Mouse (Mus musculus): ENCODE measurements at regions not wholly inside any gene's neighbourhood (a gene's known extent, or its start where the extent isn't known, plus 50 kb on each side); places are given as distances from the start of the nearest gene placed in this dataset.
"Not testable (repeated sequence)": the region's sequence is repeated elsewhere in the genome, so short reads cannot be mapped to it uniquely, and the experiment has no call there.

DNA sequence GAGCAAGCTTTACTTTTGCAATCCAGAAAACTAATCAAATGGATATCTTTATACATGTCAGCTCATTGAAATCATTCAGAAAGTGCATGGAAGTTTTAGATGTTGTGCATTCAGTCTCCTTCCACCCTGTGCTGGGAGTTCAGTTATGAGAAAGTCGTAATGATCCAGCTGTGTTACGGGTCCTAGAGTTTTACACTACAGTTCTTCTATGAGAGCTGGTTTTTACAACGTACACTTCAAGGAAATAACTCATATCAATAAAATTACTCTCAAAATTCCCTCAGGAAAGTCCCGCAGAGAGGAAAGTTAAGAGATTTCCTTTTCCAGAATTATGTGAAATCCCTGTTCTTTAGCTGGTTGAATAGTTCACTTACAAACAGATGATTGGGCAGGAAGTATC is 418.1 kb upstream of the Slc10a2 start:
- no peaks in the 10 kb centered on the region for H3K4me1 ChIP-seq
- no peak overlapping the region for H3K4me3 ChIP-seq
- H3K36me3 ChIP-seq = no peaks in the 10 kb centered on the region
- no peaks in the 10 kb centered on the region for H3K9me3 ChIP-seq
- H3K4me2 ChIP-seq (replicated peaks) = no peak overlapping the region
- no peak overlapping the region for H3K9ac ChIP-seq
- H3K27me3 ChIP-seq (replicated peaks) = no peaks in the 10 kb centered on the region
- ATAC-seq (ENCODE audit: low FRiP score, low read depth) = no peak
- no peak overlapping the region for H3K27ac ChIP-seq
- WGBS = 75% methylated on average over 4 of the region's 4 CpGs

DNA sequence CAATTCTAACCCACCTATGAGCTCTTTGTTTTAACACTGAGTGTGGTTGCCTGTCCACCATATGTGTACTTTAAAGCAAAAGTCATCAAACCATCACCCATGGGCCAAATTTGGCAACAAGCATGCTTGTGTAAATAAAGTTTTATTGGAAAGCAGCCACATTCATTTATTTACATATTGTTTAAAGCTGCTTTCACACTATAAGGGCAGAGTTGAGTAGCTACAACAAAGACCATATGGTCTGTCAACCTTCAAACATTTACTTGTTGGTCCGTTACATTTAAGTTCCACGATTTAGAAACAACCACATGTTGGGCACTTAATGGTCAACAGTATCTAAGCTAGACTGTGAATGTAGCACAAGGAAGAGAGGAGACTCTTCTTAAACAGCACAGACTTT is 390.7 kb upstream of the Slc10a2 start:
- H3K4me1 ChIP-seq = no peaks in the 10 kb centered on the region
- no peak for ATAC-seq (ENCODE audit: low FRiP score, low read depth)
- H3K9me3 ChIP-seq = no peaks in the 10 kb centered on the region
- no peak overlapping the region for H3K9ac ChIP-seq
- no peaks in the 10 kb centered on the region for H3K27me3 ChIP-seq (replicated peaks)
- no peak overlapping the region for H3K27ac ChIP-seq
- WGBS = 71% methylated on average over 2 of the region's 2 CpGs
- H3K4me2 ChIP-seq (replicated peaks) = no peak overlapping the region
- no peak overlapping the region for H3K4me3 ChIP-seq
- no peaks in the 10 kb centered on the region for H3K36me3 ChIP-seq

DNA sequence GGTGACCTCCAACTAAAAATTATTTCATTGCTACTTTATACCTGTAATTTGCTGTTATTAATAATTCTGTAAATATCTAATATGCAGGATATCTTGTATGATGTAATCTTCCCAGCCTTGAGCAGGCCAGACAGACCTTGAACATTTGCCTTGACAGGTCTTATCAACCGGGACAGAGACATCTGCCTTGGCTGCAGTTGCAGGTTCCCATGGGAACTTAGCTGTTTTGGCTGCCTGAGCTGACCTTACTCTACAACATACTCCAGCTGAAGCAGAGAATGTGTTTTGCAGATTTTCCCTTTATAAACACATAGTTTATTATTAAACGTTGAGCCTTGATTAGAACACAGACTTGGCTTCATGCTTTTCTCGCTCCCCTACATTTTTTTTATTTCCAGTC is 385.3 kb upstream of the Slc10a2 start:
- Histone ChIP-seq H3K36me3 (no peaks in the 10 kb centered on the region), H3K9ac (no peak overlapping the region), H3K9me3 (no peaks in the 10 kb centered on the region), H3K4me3 (no peak overlapping the region), H3K4me2 (replicated peaks) (no peak overlapping the region), H3K27me3 (replicated peaks) (no peaks in the 10 kb centered on the region), H3K4me1 (no peaks in the 10 kb centered on the region), H3K27ac (no peak overlapping the region)
- no peak for ATAC-seq (ENCODE audit: low FRiP score, low read depth)
- WGBS = 85% methylated on average over 3 of the region's 3 CpGs

DNA sequence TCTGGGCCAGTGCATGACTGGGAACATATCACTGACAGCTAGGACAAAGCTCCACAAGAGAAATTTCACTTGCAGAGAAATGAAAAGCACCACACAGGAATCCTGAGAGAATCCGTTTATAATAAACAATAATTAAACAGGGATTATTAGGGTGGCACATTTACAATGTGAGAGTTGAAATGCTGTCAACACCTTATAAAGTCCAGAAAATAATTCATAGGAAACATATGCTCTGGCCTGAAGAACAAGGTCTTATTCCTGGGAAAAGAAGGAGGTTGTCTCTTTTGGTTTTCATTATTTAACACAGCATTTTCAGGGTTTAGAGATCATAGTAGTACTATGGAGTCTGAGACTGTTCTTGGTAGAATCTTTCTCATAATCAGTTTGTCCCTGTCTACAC is 377.8 kb upstream of the Slc10a2 start:
- H3K4me1 ChIP-seq = no peaks in the 10 kb centered on the region
- WGBS = 75% methylated on average over 1 of the region's 1 CpGs
- no peak overlapping the region for H3K4me3 ChIP-seq
- ATAC-seq (ENCODE audit: low FRiP score, low read depth) = no peak
- no peak overlapping the region for H3K27ac ChIP-seq
- H3K9me3 ChIP-seq = no peaks in the 10 kb centered on the region
- H3K36me3 ChIP-seq = no peaks in the 10 kb centered on the region
- no peak overlapping the region for H3K9ac ChIP-seq
- H3K27me3 ChIP-seq (replicated peaks) = no peaks in the 10 kb centered on the region
- H3K4me2 ChIP-seq (replicated peaks) = no peak overlapping the region

DNA sequence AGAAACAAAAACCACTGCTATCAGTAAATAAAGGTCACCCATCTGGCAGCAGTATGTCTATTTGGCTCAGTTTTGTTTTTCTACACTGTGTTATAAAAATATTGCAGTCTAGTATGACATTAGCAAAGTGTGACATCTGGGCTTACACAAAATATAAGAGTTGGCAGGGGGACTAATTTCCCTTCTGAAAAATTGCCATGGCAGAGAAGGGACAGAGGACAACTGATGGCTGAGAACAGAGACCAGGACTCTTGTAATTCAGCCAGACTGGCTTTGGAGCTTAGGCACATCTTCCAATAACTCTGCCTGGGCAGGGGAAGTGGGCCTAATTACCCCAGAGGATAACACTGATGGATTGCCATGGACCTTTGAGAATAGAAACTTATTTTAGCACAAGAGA is 367.8 kb upstream of the Slc10a2 start:
- H3K9me3 ChIP-seq = no peaks in the 10 kb centered on the region
- H3K27me3 ChIP-seq (replicated peaks) = no peaks in the 10 kb centered on the region
- no peaks in the 10 kb centered on the region for H3K36me3 ChIP-seq
- H3K4me1 ChIP-seq = no peaks in the 10 kb centered on the region
- ATAC-seq (ENCODE audit: low FRiP score, low read depth) = no peak
- no peak overlapping the region for H3K9ac ChIP-seq
- no peak overlapping the region for H3K27ac ChIP-seq
- H3K4me3 ChIP-seq = no peak overlapping the region
- H3K4me2 ChIP-seq (replicated peaks) = no peak overlapping the region

DNA sequence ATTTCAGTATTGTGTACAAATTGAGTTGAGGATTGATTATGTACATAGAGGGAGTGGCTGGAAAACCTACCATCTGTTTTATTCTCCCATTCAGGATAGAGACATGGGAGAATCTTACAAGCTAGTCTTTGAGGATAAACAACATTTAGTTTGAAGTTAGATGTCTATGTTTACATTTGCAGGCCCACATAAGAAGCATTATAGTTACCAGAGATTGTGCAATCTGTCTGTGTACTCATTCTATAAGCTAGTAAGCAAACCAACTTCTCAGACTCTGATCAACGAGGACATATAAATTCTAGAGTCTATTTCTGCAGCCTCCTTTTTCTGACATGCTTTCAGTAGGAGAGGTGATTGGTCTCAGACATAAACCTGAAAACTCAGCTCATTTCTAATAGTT is 367.4 kb upstream of the Slc10a2 start:
- H3K4me2 ChIP-seq (replicated peaks) = no peak overlapping the region
- no peak for ATAC-seq (ENCODE audit: low FRiP score, low read depth)
- no peaks in the 10 kb centered on the region for H3K36me3 ChIP-seq
- no peaks in the 10 kb centered on the region for H3K27me3 ChIP-seq (replicated peaks)
- H3K4me1 ChIP-seq = no peaks in the 10 kb centered on the region
- no peak overlapping the region for H3K4me3 ChIP-seq
- H3K9ac ChIP-seq = no peak overlapping the region
- no peaks in the 10 kb centered on the region for H3K9me3 ChIP-seq
- no peak overlapping the region for H3K27ac ChIP-seq
- WGBS = 88% methylated on average over 1 of the region's 1 CpGs

DNA sequence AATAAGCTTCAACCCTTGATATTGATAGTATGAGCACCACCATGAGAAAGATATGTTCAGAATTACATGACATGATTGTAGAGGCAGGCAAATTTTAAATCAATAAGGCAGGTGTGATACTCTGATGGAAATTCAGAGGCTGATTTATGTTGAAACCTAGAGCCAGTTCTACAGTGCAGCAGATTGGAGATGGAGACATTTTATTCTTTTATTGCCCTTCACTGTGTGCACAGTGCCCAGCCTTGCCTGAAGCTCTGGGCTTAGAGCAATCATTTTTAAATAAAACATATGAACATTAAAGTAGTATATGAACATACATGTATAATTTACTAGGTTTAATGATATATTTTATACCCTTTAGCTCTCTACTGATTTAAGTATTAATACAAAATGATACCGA is 352.5 kb upstream of the Slc10a2 start:
- WGBS = 88% methylated on average over 1 of the region's 1 CpGs
- Histone ChIP-seq H3K4me3 (no peak overlapping the region), H3K4me1 (no peaks in the 10 kb centered on the region), H3K9me3 (no peaks in the 10 kb centered on the region), H3K4me2 (replicated peaks) (no peak overlapping the region), H3K9ac (no peak overlapping the region), H3K27me3 (replicated peaks) (no peaks in the 10 kb centered on the region), H3K27ac (no peak overlapping the region), H3K36me3 (no peaks in the 10 kb centered on the region)
- no peak for ATAC-seq (ENCODE audit: low FRiP score, low read depth)

DNA sequence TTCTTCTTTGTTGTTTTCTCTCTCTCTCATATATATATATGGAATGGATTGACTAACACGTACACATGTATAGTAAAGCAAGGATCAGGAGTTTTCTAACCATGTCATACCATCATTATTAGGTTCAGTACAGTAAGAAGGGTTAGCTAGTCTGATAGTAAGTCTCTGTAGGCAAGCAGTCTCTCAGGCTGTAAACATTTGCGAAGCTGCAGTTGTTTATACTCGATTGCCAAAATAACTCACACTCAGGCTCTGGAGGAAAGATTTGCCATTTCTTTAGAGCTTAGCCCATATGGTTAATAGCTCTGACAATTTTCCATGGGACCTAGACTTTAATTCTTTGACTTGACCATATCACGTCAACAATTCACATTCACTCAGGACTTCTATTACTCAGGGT is 348.3 kb upstream of the Slc10a2 start:
- WGBS = 93% methylated on average over 4 of the region's 4 CpGs
- no peak overlapping the region for H3K4me2 ChIP-seq (replicated peaks)
- H3K4me3 ChIP-seq = no peak overlapping the region
- no peaks in the 10 kb centered on the region for H3K36me3 ChIP-seq
- no peak overlapping the region for H3K27ac ChIP-seq
- no peaks in the 10 kb centered on the region for H3K9me3 ChIP-seq
- H3K9ac ChIP-seq = no peak overlapping the region
- no peaks in the 10 kb centered on the region for H3K27me3 ChIP-seq (replicated peaks)
- no peaks in the 10 kb centered on the region for H3K4me1 ChIP-seq
- ATAC-seq (ENCODE audit: low FRiP score, low read depth) = no peak

DNA sequence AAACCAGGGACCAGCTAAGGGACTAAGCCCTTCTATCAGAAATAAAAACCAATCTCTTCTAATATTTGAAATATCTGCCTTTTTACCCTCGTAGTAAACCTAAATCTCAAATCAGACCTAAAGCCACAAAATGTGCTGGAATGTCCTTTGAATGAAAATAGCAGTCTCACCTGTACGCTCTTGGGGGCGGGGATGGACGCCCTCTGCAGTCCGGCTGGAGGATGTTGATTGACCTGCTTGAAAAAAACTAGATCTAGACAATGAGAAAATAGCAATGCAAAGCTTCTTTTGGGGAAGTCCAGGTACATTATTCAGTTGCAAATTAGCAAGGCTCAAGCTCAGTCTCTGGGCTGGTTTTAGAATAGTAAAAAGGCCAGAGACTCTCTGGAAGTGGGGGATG is 337.1 kb upstream of the Slc10a2 start:
- H3K4me3 ChIP-seq; H3K9me3 ChIP-seq; H3K27me3 ChIP-seq (replicated peaks); ATAC-seq (ENCODE audit: low FRiP score, low read depth); H3K36me3 ChIP-seq; H3K27ac ChIP-seq; H3K4me2 ChIP-seq (replicated peaks); H3K4me1 ChIP-seq; H3K9ac ChIP-seq: not testable (repeated sequence)
- WGBS = 88% methylated on average over 5 of the region's 5 CpGs

DNA sequence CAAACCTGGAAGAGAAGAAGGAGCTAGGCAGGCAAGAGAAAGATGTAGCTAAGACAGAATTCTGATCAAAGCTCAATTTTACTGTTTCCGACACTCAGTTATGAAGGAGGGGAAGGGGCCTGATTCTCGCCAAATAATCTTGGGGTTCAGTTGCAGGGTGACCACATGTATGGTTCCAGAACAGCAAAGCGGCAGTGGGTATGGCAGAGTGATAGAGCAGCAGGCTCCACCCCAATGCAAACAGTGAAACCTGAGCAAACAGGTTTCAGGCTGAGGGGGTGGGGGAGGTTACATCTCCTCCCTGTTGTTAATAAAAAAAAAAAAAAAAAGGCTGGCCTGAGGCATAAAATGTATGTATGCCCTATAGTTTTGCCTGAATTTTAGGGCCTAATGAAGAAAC is 335.3 kb upstream of the Slc10a2 start:
- not testable (repeated sequence) for H3K27me3 ChIP-seq (replicated peaks); H3K36me3 ChIP-seq; H3K9ac ChIP-seq; H3K27ac ChIP-seq; H3K4me3 ChIP-seq; ATAC-seq (ENCODE audit: low FRiP score, low read depth); H3K9me3 ChIP-seq; H3K4me2 ChIP-seq (replicated peaks); H3K4me1 ChIP-seq
- 95% methylated on average over 3 of the region's 3 CpGs for WGBS

DNA sequence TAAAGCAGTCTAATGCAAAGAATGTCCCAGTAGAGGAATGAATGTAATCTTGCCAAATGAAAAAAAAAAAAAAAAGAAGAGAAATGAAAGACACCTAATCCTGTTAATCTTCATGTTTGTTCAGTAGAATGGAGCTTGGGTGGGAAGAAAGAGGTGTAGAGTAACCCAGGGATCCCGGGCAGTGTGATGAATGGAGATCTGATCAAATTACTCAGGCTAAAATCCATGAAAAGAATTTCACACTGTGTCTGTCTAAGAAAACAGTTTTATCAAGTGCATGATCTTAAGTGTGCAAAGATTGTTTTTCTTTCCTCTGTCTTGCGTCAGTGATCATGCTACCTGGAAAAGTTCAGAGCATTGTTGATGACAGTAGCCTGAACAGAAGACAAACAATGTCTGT is 333.9 kb upstream of the Slc10a2 start:
- Histone ChIP-seq H3K9me3 (no peaks in the 10 kb centered on the region), H3K4me2 (replicated peaks) (no peak overlapping the region), H3K9ac (no peak overlapping the region), H3K4me3 (no peak overlapping the region), H3K36me3 (no peaks in the 10 kb centered on the region), H3K27ac (no peak overlapping the region), H3K4me1 (no peaks in the 10 kb centered on the region), H3K27me3 (replicated peaks) (no peaks in the 10 kb centered on the region)
- WGBS = 81% methylated on average over 2 of the region's 2 CpGs
- ATAC-seq (ENCODE audit: low FRiP score, low read depth) = no peak

DNA sequence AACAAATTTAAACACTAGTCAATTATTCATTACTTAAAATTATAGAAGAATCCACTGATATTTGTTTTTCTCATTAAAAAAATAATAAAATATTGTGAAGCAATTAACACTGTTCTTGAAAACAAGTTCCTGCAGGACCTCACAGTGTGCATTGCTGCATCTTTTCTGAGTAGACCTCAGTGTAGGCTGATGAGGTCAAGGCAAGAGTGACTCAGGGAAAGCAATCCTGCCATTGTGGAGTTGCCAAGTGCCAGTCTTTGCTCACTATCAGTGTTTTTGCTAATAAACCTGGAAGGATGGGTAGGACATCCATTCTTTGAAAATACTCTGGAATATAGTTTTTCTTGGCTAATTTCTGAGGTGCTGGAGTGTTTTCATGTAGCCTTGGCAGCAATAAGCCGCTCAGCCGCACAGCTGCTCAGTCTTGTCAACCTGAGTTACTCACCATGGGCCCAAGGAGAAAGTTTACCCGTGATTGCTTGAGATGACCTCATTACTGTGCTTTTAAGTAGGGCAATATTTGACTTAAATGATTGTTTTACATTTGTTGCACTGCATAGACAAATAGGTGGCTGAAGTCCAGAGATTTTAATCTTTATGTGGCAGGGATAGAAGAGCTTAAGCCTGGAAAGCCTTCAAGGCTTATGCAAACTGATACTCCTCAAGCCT is 323.3 kb upstream of the Slc10a2 start:
- Histone ChIP-seq H3K27ac (no peak overlapping the region), H3K9ac (no peak overlapping the region), H3K4me1 (no peaks in the 10 kb centered on the region), H3K27me3 (replicated peaks) (no peaks in the 10 kb centered on the region), H3K4me2 (replicated peaks) (no peak overlapping the region), H3K4me3 (no peak overlapping the region), H3K9me3 (no peaks in the 10 kb centered on the region), H3K36me3 (no peaks in the 10 kb centered on the region)
- WGBS = 82% methylated on average over 3 of the region's 3 CpGs
- no peak for ATAC-seq (ENCODE audit: low FRiP score, low read depth)

DNA sequence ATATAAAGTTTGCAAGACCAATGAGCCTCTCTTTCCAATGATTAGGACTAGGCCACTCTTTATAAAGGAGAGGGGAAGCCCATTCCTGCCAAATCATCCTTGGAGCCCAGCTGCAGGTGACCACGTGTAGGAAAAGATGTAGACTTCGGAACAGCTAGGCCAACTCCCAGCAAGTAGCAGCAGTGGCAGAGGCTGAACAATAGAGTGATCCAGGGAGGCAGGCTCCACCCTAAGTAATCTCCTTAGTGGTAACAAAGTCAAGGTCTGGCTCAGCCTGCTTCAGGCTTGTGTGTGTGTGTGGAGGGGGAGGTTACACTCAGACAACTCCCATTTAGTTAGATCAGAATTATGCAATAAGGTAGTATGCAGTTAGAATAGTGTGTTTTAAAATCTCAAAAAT is 311.7 kb upstream of the Slc10a2 start:
- not testable (repeated sequence) for H3K27me3 ChIP-seq (replicated peaks); H3K27ac ChIP-seq; ATAC-seq (ENCODE audit: low FRiP score, low read depth); H3K4me2 ChIP-seq (replicated peaks); H3K4me1 ChIP-seq; H3K9me3 ChIP-seq; H3K36me3 ChIP-seq; H3K4me3 ChIP-seq; H3K9ac ChIP-seq
- 35% methylated on average over 2 of the region's 2 CpGs for WGBS
